Mouse (Mus musculus) forebrain, embryonic 13.5 days (tissue): ENCODE results near the gene Polr3b. TPM values are rescaled to one million over a fixed set of nuclear protein-coding genes. Genes with fewer than 3 reads are reported as not detected.
A peak's percentile ranks its signal among the peaks of the same experiment; 100 is the strongest.

Source experiments
- ATAC-seq: fragments of 200-750 bp; cut with Nextera tagmentation; 2 replicates; pipeline ENCODE4 v1.8.0; 2017
- H3K27ac ChIP-seq: fragments of 300-500 bp; sonication (generic); 2 replicates; pipeline ENCODE4 v1.5.1; 2015; ENCODE audit warnings: inconsistent platforms, mild to moderate bottlenecking, moderate library complexity
- H3K27me3 ChIP-seq: fragments of 300-500 bp; sonication (generic); 2 replicates; pipeline ENCODE4 v1.6.1; 2015; ENCODE audit warnings: mild to moderate bottlenecking, inconsistent platforms
- H3K36me3 ChIP-seq: fragments of 300-500 bp; sonication (generic); 2 replicates; pipeline ENCODE4 v1.6.1; 2015; ENCODE audit warnings: mild to moderate bottlenecking, inconsistent platforms; ENCODE audit not compliant: poor library complexity, severe bottlenecking
- H3K4me1 ChIP-seq: fragments of 300-500 bp; sonication (generic); 2 replicates; pipeline ENCODE4 v1.6.1; 2015; ENCODE audit warnings: inconsistent platforms
- H3K4me2 ChIP-seq: fragments of 300-500 bp; sonication (generic); 2 replicates; pipeline ENCODE4 v1.6.1; 2015; ENCODE audit warnings: inconsistent platforms, mild to moderate bottlenecking, moderate library complexity
- H3K4me3 ChIP-seq: fragments of 300-500 bp; sonication (generic); 2 replicates; pipeline ENCODE4 v1.5.1; 2015; ENCODE audit warnings: mild to moderate bottlenecking, inconsistent platforms
- H3K9ac ChIP-seq: fragments of 300-500 bp; sonication (generic); 2 replicates; pipeline ENCODE4 v1.6.1; 2015; ENCODE audit warnings: mild to moderate bottlenecking, inconsistent platforms
- H3K9me3 ChIP-seq: fragments of 300-500 bp; sonication (generic); replicated peaks from 2 replicates; pipeline ENCODE4 v1.6.1; 2016; ENCODE audit warnings: inconsistent platforms
- WGBS: fragments of 180-500 bp; shearing (Covaris S2); methylation state at CpG from one replicate; pipeline ENCODE4 v1.1.7; 2015; 5-methylcytosine and 5-hydroxymethylcytosine counted together
- polyA plus RNA-seq: library from polyadenylated mRNA; unstranded; fragments of >200 nt; fragmentation: Nextera tagmentation; extraction: Ambion mirVana; gene quantifications from 2 replicates; pipeline ENCODE4 v1.2.1, GENCODE M21; 2015

Polr3b gene
- polyA plus RNA-seq, 1 experiment from 2014 or later: 13.3 TPM

DNA sequence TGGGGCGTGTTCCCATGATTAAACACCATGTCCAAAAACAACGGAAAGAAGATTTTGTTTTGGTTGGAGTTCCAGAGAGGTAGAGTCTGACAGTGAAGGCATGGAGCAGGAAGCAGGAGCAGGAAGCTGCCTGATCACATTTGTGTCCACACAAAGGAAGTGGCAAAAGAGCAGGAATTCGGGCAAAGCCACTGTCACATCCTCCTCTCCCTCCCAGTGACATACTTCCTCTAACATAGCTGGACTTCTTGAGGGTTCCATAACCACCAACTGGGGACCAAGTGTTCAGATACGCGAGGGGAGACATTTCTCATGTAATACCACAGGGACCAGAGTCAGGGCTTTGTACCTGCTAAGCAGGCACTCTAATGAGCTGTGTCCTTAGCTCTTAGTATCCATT, 25.2 kb downstream of the Polr3b start:
- ATAC-seq: no peak
- H3K36me3 ChIP-seq: peaks cover 18% of the 10 kb centered on the region
- H3K9me3 ChIP-seq: no peaks in the 10 kb centered on the region
- no peaks in the 10 kb centered on the region for H3K27me3 ChIP-seq
- H3K27ac ChIP-seq: no peak overlapping the region
- H3K4me1 ChIP-seq: no peaks in the 10 kb centered on the region
- no peak overlapping the region for H3K9ac ChIP-seq
- 94% methylated on average over 5 of the region's 5 CpGs for WGBS
- no peak overlapping the region for H3K4me3 ChIP-seq
- H3K4me2 ChIP-seq: no peak overlapping the region

DNA sequence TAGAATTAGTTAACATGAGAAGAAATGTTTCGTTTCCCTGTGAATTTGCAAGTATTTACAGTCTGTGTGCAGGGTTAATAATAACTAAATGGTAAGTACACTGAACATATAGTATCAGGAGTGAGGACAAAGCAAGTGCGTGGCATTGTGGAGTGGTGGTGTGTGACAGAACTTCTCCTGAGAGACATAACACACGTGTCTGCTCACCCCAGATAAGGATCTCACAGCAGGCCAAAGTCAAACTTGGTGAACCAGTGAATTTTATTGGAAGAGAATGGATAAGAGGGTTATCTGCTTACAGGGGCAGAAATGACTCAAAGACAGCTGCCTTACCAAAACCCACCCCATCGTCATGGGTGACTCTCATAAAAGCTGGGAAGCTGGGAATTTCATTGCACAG, 26.8 kb downstream of the Polr3b start:
- Histone ChIP-seq H3K27me3 (no peaks in the 10 kb centered on the region), H3K9ac (no peak overlapping the region), H3K27ac (no peak overlapping the region), H3K4me2 (no peak overlapping the region), H3K9me3 (no peaks in the 10 kb centered on the region), H3K4me1 (no peaks in the 10 kb centered on the region), H3K4me3 (no peak overlapping the region), H3K36me3 (peaks cover 23% of the 10 kb centered on the region)
- 86% methylated on average over 4 of the region's 4 CpGs for WGBS
- no peak for ATAC-seq

DNA sequence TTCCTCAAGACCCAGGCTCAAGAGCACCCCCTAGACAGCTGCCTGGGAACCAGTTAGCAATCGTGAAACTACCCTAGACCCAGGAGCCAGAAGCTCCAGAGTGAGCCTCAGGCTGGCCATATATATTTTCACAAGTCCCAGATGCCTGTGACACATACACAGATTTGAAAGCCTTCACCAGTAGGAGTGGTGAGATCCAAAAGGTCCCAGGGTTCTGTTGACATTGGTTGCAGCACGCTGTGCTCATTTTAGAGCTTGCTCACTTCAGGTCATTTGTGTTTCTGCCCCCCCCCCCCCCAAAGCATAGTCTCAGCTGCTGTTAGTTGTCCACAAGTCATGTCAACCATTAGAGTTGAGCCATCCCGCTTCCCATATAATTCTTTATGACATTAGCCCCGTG, 31.9 kb downstream of the Polr3b start:
- H3K9ac ChIP-seq: no peak overlapping the region
- H3K4me3 ChIP-seq: no peak overlapping the region
- ATAC-seq: no peak
- peaks cover 3% of the 10 kb centered on the region; the same call in 1 of the 2 replicates for H3K27me3 ChIP-seq
- WGBS: 81% methylated on average over 4 of the region's 4 CpGs
- no peaks in the 10 kb centered on the region for H3K9me3 ChIP-seq
- H3K27ac ChIP-seq: no peak overlapping the region
- peaks cover 12% of the 10 kb centered on the region for H3K36me3 ChIP-seq
- peaks cover 25% of the 10 kb centered on the region for H3K4me1 ChIP-seq
- H3K4me2 ChIP-seq: no peak overlapping the region

DNA sequence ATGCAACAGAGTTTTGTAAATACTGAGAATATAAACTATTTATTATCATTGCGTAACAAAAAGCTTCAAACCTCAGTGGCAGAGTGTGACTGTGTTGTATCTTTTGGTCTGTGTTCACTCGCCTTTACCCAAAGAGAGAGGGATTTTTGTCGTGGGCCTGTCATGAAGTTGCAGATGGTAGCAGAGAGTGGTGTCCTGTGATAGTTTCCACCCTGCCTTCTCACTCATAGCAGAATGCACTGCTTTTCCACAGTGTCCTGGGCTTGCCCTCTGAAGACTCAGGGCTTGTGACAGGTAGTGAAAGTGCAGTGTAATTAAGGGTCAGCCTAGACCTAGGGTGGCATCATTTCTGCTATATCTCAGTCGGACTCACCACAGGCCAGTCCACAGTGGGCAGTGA, 32.6 kb downstream of the Polr3b start:
- no peak overlapping the region for H3K9ac ChIP-seq
- no peak for ATAC-seq
- peaks cover 12% of the 10 kb centered on the region for H3K36me3 ChIP-seq
- H3K4me2 ChIP-seq: no peak overlapping the region
- peaks cover 31% of the 10 kb centered on the region for H3K4me1 ChIP-seq
- no peak overlapping the region for H3K4me3 ChIP-seq
- WGBS: 91% methylated on average over 4 of the region's 4 CpGs
- H3K27me3 ChIP-seq: peaks cover 3% of the 10 kb centered on the region; the same call in 1 of the 2 replicates
- H3K9me3 ChIP-seq: no peaks in the 10 kb centered on the region
- no peak overlapping the region for H3K27ac ChIP-seq

DNA sequence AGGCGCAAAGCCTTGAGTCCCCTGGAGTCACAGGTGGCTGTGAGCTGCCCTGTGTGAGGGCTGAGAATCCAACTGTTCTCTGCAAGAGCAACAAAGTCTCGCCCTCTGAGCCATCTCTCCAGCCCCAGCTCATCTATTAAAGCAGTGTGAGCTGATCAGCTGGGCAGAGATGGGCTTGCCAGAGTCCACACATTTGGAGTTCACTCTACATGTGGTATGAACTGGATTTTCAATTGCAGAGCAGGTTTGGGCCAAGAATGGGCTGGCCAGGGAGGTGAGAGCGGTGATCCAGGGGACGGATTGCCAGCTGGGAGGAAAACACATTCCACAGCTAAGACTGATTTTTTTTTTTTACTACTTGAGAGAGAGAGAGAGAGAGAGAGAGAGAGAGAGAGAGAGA, 34.5 kb downstream of the Polr3b start:
- H3K9ac ChIP-seq: no peak overlapping the region
- H3K27me3 ChIP-seq: peaks cover 3% of the 10 kb centered on the region; the same call in 1 of the 2 replicates
- 70% methylated on average over 4 of the region's 4 CpGs for whole genome bisulfite sequencing
- no peaks in the 10 kb centered on the region for H3K9me3 ChIP-seq
- peaks cover 31% of the 10 kb centered on the region for H3K4me1 ChIP-seq
- no peak for ATAC-seq
- H3K4me2 ChIP-seq: no peak overlapping the region
- H3K36me3 ChIP-seq: peaks cover 13% of the 10 kb centered on the region; the same call in 1 of the 2 replicates
- no peak overlapping the region for H3K27ac ChIP-seq
- no peak overlapping the region for H3K4me3 ChIP-seq

DNA sequence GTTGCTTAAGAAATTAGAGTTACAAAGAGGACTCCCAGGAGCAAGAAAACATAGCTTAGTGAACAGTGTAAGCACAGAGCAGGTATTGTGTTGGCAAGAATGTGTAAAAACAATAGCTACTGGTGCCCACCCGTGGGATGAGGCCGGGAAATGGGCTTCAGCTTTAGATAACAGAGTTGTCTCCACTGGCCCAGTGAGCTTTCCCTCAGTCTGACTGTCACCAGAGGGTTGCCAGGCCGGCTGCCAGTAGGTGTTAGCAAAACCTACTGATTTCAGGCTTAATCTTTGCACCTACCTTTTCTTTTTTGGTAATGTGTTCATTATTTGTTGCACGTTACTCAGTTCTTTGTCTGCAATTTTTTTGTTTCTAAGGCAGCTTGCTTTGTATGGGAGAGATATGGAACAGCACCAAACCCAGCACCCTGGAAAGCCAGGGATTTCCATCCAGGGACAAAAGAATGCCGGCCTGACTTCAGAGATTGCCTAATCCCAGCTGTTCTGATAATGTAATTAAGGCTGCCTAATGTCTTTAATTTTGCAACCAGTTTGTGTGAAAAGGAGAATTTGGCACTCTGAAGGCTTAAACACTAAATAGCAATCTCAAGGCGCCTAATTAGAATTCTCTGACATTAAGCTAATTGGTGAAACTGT, 35.5 kb downstream of the Polr3b start:
- H3K4me2 ChIP-seq: 0 out of 2 replicates have a peak overlapping the region, but pooled peaks have one; percentile 35
- WGBS: 4% methylated on average over 6 of the region's 6 CpGs
- no peak overlapping the region for H3K4me3 ChIP-seq
- peak overlapping the region; percentile 63; the same call in 1 of the 2 replicates for H3K27ac ChIP-seq
- peak; percentile 83 for ATAC-seq
- H3K9ac ChIP-seq: no peak overlapping the region
- H3K4me1 ChIP-seq: peaks cover 31% of the 10 kb centered on the region
- peaks cover 3% of the 10 kb centered on the region; the same call in 1 of the 2 replicates for H3K27me3 ChIP-seq
- H3K36me3 ChIP-seq: peaks cover 20% of the 10 kb centered on the region; the same call in 1 of the 2 replicates
- H3K9me3 ChIP-seq: no peaks in the 10 kb centered on the region

DNA sequence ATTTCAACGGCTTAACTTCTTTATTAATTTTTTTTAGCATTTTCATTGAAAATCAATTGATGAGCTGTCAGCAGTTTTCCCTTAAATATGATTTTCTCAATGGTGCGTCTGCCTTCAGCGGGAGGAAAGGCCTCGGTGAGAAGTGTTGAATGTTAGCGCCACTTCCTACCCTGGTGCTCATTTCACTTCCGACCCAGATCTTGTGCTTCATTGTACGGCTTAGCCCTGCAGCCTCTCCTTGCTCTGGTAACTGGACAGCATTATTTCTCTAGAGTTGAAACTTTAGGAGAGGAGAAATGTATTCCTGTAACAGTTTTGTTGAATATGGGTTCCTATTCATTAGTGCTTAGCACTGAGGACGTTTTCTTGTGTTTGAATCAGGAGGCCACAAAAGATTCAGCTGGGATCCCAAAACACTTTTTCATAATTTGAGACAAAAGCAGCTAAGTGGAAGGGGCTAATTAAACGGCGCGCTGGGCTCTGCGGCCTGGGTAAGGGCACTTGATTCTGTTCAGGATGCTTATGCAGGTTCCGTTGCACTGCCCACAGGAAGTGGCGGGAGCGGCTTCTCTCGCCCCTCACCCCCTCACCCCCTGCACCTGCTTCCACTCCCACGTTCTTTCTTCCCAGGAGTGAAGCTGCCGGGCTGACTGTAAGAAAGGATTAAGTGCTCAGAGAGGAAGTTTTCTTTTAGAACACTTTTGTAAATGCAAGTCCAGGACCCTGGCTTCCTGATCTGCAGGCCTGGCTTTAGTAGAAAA, 36.2 kb downstream of the Polr3b start:
- H3K9ac ChIP-seq: no peak overlapping the region; the same call in 1 of the 2 replicates
- H3K9me3 ChIP-seq: no peaks in the 10 kb centered on the region
- H3K4me1 ChIP-seq: peaks cover 31% of the 10 kb centered on the region
- peak overlapping the region; percentile 35 for H3K4me2 ChIP-seq
- peaks cover 14% of the 10 kb centered on the region; the same call in 1 of the 2 replicates for H3K36me3 ChIP-seq
- ATAC-seq: peak; percentile 70
- peaks cover 3% of the 10 kb centered on the region; the same call in 1 of the 2 replicates for H3K27me3 ChIP-seq
- H3K4me3 ChIP-seq: no peak overlapping the region
- peak overlapping the region; percentile 63 for H3K27ac ChIP-seq
- WGBS: 4% methylated on average over 18 of the region's 18 CpGs

DNA sequence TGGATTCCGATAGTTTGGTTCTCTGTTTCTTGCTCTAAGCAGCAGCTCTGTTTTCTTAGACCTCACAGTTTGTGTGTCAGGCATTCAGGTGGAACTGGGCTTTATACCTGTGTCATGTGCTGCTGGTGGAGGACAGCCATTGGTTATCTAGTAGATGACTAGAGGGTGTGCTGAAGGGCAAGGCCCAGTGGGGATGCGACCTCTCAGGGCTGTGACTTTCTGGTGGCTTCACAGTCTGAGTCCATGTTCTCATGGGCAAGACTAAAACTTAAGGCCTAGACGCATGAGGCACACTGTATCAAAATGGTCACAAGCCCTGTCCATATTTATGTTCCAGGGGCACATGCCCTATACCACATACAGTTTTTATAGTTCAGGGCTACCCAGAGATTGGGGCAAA, 37.2 kb downstream of the Polr3b start:
- Histone ChIP-seq H3K27me3 (peaks cover 3% of the 10 kb centered on the region; the same call in 1 of the 2 replicates), H3K9ac (no peak overlapping the region), H3K36me3 (0 out of 2 replicates have a peak, but pooled peaks cover 14% of the 10 kb centered on the region), H3K4me3 (no peak overlapping the region), H3K27ac (no peak overlapping the region), H3K4me1 (peaks cover 31% of the 10 kb centered on the region), H3K9me3 (no peaks in the 10 kb centered on the region), H3K4me2 (no peak overlapping the region)
- WGBS: 86% methylated on average over 3 of the region's 3 CpGs
- no peak for ATAC-seq

DNA sequence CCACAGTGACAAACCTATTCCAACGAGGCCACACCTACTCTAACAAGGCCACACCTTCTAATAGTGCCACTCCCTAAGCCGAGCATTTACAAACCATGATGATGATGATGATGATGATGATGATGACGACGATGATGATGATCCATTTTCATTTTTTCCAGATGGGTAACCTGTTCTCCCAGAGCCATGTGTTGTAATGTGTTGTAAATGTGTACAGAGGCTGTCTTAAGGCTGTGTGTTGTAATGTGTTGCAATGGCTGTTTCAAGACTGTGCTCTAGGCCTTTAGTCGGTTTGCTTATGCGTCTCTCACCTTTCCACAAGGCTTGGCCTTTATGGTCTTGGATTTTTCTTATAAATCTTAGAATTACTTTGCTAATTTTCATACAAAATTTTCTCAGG, 40.0 kb downstream of the Polr3b start:
- peaks cover 23% of the 10 kb centered on the region for H3K4me1 ChIP-seq
- 0 out of 2 replicates have a peak, but pooled peaks cover 14% of the 10 kb centered on the region for H3K36me3 ChIP-seq
- no peaks in the 10 kb centered on the region for H3K9me3 ChIP-seq
- H3K4me2 ChIP-seq: no peak overlapping the region
- ATAC-seq: no peak
- H3K27me3 ChIP-seq: no peaks in the 10 kb centered on the region; the same call in 1 of the 2 replicates
- WGBS: 95% methylated on average over 6 of the region's 6 CpGs
- H3K4me3 ChIP-seq: no peak overlapping the region
- no peak overlapping the region for H3K27ac ChIP-seq
- H3K9ac ChIP-seq: no peak overlapping the region

DNA sequence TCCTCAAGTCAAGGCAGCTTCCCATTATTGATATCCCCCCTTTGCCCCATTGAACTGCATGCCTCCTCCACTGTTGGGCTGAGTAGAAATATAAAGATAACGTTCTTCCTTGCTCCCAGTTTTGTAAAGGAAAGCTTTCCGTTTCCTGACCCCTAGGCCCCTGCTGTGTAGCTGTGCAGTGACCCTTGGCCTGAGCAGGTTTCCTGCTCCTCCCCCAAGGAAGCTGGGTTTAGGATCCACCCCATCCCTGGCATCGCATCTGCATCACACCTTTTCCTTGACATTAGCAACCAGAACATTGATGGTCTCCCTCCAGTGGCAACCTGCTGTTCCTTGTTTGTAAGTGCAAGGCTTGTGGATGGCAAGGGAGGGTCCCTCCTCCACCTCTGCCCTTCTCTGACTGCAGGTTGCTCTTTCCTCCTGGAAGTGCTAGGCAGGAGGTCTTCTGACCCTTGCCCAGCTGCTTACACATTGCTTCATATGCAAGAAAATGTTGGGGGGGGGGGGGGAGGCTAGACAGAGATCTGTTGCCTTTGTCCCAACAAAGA, 43.7 kb downstream of the Polr3b start:
- Histone ChIP-seq H3K4me3 (no peak overlapping the region), H3K36me3 (peaks cover 20% of the 10 kb centered on the region; the same call in 1 of the 2 replicates), H3K9ac (no peak overlapping the region), H3K27me3 (no peaks in the 10 kb centered on the region), H3K9me3 (no peaks in the 10 kb centered on the region), H3K4me1 (no peaks in the 10 kb centered on the region), H3K27ac (no peak overlapping the region), H3K4me2 (no peak overlapping the region)
- WGBS: 25% methylated on average over 3 of the region's 3 CpGs
- no peak for ATAC-seq

DNA sequence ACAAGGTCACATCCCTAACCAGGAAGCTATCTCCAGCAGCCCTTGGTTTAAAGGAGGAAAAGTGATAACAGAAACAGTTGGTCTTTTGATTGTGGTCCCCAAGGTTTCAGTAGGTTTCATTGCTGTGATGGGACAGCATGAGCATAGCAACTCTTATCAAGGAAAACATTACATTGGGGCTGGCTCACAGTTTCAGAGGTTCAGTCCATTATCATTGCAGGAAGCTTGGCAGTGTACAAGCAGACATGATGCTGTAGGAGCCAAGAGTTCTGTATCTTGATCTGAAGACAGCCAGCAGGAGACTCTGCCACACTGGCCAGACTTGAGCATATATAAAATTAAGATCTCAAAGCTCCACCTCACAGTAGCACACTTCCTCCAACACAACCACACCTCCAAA, 53.6 kb downstream of the Polr3b start:
- no peak overlapping the region for H3K27ac ChIP-seq
- no peaks in the 10 kb centered on the region for H3K27me3 ChIP-seq
- no peak for ATAC-seq
- no peak overlapping the region for H3K4me2 ChIP-seq
- no peak overlapping the region for H3K9ac ChIP-seq
- H3K4me3 ChIP-seq: no peak overlapping the region
- H3K9me3 ChIP-seq: no peaks in the 10 kb centered on the region
- H3K36me3 ChIP-seq: peaks cover 52% of the 10 kb centered on the region
- H3K4me1 ChIP-seq: no peaks in the 10 kb centered on the region

DNA sequence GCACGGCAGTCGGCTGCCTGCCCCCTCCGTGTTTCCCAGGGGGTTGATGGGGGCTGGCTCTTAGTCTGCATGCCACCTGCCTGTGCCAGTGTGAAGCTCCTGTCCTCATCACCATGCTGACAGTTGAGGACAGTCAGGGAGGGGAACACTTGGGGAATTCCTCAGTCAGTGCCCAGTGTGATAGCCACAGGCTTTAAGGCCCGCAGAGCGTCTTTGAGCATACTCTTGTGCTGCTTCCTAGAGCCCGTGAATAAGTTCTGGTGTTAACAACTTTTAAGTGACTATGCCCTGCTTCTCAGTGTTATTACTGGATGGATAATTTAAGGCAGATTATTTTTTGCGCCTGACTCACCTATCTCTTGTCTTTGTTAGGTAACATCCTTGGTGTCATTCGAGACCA, 54.4 kb downstream of the Polr3b start:
- H3K4me1 ChIP-seq: no peaks in the 10 kb centered on the region
- no peak overlapping the region for H3K27ac ChIP-seq
- H3K36me3 ChIP-seq: peaks cover 49% of the 10 kb centered on the region
- 85% methylated on average over 8 of the region's 8 CpGs for WGBS
- no peak for ATAC-seq
- H3K4me3 ChIP-seq: no peak overlapping the region
- H3K27me3 ChIP-seq: no peaks in the 10 kb centered on the region
- H3K9me3 ChIP-seq: no peaks in the 10 kb centered on the region
- H3K4me2 ChIP-seq: no peak overlapping the region
- no peak overlapping the region for H3K9ac ChIP-seq
